Mouse (Mus musculus) large intestine, adult 2 months (tissue): ENCODE measurements around the gene Mllt3. TPM values are rescaled to one million over a fixed set of nuclear protein-coding genes. Genes with fewer than 3 reads are reported as not detected.

Source experiments
- DNase-seq: peaks from one replicate; pipeline ENCODE4 v3.0.0-alpha.2; 2012; ENCODE audit warnings: low read depth, low spot score
- WGBS: fragments of 180-500 bp; shearing (Covaris S2); methylation state at CpG from one replicate; pipeline ENCODE4 v1.1.7; 2018; 5-methylcytosine and 5-hydroxymethylcytosine counted together
- polyA plus RNA-seq: library from polyadenylated mRNA; depleted of rRNA; stranded (reverse); fragments of >200 nt; gene quantifications from 2 replicates; pipeline ENCODE4 v1.2.3, GENCODE M21; 2012

The Mllt3 gene
- polyA plus RNA-seq, 1 experiment = 6.1 TPM

- DNase-seq = no peak
- WGBS = 73% methylated on average over 4 of the region's 4 CpGs
These were observed 130.6 kb downstream of the Mllt3 start for GRCm38 (mm10) chr4:87902584-87902983.

- 8% methylated on average over 1 of the region's 1 CpGs for WGBS
- DNase-seq = no peak
These were observed 132.0 kb downstream of the Mllt3 start for GRCm38 (mm10) chr4:87901166-87901565.

- no peak for DNase-seq
- 38% methylated on average over 3 of the region's 3 CpGs for WGBS
These were observed 139.7 kb downstream of the Mllt3 start for GRCm38 (mm10) chr4:87893498-87893897.

- WGBS = 72% methylated on average over 4 of the region's 4 CpGs
- DNase-seq = no peak
These were observed 140.2 kb downstream of the Mllt3 start for GRCm38 (mm10) chr4:87893012-87893411.

DNA sequence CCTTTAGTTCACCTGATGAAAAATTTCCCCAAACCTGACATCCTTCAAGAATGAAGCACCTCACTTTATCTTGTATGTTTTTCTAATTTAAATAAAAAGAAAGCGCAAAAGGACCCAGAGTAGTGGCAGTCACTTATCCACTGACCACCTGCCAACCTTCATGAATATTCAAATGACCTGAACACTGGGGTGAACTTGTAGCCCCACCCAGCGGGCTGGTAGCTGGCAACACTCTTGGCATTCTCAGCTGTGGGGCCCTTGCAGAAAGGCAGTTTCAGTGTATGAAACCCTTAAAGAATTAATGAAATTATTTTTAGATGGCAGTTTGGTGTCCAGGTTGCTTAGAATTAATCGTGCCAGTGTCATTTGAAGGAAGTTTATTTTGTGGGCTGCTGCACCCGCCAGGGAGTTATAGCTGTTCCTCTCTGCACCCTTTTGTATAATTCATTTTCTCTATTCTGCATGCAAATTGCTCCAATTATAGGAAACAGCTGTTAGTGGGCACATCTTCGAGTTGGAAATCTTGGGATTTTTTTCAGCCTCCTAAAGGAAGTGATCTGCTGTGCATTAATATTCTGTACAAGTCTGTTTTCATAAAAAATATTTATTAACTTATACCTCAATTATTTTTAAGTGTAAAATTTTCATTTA is 149.8 kb downstream of the Mllt3 start:
- no peak for DNase-seq

DNA sequence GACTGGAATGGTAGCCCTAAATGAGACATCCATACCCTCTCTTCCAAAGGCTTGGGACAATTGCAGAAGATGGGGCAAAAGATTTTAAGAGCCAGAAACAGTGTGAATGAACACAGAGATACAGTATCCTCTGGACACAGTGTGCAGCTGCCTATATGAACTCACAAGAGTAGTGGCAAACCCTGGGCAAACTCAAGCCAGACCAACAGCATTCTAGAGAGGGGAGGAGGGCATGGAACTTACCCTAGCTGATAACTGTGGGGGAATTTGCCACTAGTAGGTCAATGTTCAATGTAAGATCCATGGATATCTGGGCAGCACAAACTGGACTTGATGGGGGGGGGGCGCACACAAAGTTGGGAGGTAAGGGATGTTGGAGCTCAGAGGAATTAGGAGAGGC is 151.2 kb downstream of the Mllt3 start:
- WGBS = 88% methylated on average over 1 of the region's 1 CpGs
- no peak for DNase-seq

More for the DNA sequence above, 149.8 kb downstream of the Mllt3 start:
- 56% methylated on average over 5 of the region's 5 CpGs for WGBS

DNA sequence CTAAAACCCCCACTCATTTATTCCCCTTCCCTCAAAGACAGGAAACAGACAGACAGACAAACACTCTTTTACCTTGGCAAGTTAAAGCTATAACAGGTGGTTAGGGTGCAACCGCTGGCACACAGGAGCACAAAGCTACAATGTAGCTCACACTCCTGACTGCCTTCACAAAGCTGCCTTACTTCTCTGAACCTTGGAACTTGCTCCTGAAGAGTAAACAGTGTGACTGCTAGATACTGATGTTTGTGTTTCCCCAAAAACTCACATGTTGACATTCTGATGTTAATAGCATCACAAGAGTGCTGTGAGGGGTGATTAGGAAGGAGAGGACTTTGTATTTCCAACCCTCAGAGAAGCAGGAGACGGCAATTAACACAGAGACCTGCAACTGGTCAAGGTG is 151.6 kb downstream of the Mllt3 start:
- no peak for DNase-seq
- 33% methylated on average over 2 of the region's 2 CpGs for WGBS

DNA sequence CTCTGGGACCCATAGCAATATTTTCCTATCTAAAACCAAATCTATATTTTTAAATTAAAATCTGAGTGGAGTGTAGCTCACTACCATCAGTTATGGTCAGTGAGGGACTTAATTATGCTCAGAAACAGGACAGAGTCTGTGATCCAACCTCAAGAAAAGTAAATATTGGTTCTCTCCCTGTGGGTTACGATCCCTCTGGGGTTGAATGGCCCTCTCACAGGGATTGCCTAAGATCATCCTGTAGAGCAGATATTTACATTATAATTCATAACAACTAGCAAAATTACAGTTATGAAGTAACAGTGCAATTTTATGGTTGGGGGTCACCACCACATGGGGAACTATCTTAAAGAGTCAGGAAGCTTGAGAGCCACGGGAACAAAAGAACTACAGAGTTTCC is 152.9 kb downstream of the Mllt3 start:
- DNase-seq = no peak
- WGBS = 36% methylated on average over 2 of the region's 2 CpGs

DNA sequence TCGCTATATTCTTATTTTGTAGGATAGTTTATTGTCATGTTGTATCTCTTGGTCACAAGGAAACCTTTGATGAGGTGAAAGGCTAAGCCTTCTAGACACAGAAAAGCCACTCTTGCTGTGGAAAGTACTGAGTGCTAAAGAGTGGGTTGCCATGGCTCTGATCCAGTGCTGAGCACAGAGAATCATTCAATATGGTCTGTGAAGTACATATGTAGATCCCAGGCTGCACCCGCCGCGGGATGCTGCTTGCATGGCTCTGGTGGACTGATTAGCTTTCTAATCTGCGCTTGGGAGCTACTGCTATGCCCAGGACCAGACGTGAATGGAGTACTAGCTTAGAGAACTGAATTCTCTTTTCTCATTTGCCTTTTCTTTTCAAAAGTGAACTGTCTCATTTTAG is 154.5 kb downstream of the Mllt3 start:
- 92% methylated on average over 6 of the region's 6 CpGs for WGBS
- no peak for DNase-seq

DNA sequence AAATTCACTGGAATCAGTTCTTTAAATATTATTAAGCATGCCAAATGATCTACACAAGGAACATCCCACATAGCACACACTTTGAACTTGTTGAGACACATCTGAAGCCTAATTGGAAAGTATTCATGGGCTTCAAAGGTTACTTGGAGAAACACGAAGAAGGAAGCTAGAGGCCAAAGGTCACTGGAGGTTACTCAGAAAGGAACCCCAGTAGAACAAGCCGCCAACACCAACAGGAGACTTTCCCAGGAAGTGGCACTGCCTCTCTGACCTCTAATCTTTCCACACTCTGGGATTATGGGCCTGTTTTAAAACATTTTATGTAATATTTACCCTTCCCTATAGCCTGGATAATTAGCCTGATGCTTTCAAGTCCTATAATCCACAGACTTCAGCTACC is 162.6 kb downstream of the Mllt3 start:
- WGBS = 23% methylated on average over 2 of the region's 2 CpGs
- DNase-seq = peak; percentile 50

DNA sequence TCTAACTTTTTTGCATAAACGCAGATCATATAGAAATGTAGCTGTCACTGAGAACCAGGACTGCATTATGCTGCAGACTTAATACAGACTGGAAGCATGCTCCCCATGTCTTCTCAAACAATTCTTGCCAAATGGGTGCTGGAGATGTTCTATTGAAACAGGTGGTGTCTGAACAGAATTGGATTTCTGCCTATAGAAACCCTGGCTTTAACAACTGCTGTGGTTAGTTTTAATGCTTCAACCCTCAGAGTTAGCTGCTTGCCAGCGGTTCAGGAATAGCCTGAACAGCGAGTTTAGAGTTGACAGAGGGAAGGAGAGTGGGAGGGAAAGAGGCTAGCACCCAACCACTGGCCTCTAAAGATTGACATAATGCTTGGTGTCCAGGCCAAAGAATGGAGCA is 166.6 kb downstream of the Mllt3 start:
- DNase-seq = no peak
- WGBS = 32% methylated on average over 3 of the region's 3 CpGs

GRCm38 (mm10) chr4:87865848-87866247 is 167.3 kb downstream of the Mllt3 start:
- 45% methylated on average over 3 of the region's 3 CpGs for WGBS

GRCm38 (mm10) chr4:87865041-87865440 is 168.1 kb downstream of the Mllt3 start:
- 28% methylated on average over 3 of the region's 3 CpGs for WGBS

More at GRCm38 (mm10) chr4:87865848-87866247, 167.3 kb downstream of the Mllt3 start:
- DNase-seq = no peak

DNA sequence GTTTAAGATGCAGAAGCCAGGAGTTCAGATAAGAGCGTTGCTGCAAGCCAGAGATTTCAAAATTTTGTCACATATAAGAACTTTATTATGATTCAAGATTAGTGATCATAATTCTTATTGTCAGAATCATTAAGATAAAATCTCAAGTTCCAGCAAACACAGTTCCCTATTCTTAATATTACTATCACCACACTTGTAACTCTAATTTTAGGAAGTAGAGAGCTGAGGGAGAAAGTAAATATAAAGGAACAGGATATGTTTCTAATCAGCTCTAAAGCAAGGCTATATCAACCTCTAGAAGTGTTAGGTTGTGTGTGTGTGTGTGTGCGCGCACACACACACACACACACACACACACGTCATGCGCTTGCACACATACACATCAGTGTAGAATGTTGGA is 170.0 kb downstream of the Mllt3 start:
- WGBS = 95% methylated on average over 5 of the region's 5 CpGs
- no peak for DNase-seq

More at GRCm38 (mm10) chr4:87865041-87865440, 168.1 kb downstream of the Mllt3 start:
- DNase-seq = no peak

- WGBS = 35% methylated on average over 5 of the region's 5 CpGs
- no peak for DNase-seq
These were observed 172.4 kb downstream of the Mllt3 start for GRCm38 (mm10) chr4:87860723-87861122.

GRCm38 (mm10) chr4:87859148-87859547 is 174.0 kb downstream of the Mllt3 start:
- DNase-seq = no peak
- WGBS = 82% methylated on average over 4 of the region's 4 CpGs

GRCm38 (mm10) chr4:87857982-87858381 is 175.2 kb downstream of the Mllt3 start:
- WGBS = 98% methylated on average over 1 of the region's 1 CpGs
- no peak for DNase-seq

DNA sequence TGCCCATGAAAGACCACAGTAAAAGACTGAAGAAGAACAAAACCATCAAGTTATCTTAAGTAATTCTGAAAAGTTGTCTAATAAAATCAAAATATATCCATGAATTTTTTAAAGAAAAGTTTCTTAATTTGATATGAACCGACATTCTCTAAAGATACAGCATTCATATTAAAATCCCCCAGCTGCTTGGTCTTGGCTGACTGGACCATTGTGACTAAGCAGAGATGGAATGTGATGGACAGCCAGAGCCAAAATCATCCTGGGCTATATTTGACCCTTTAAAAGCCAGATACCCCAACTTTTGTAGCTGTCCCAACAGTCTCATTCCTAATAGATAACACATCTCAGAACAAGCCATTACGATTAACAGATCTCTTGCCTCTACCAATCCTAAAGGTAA is 180.7 kb downstream of the Mllt3 start:
- no peak for DNase-seq
- 80% methylated on average over 2 of the region's 2 CpGs for WGBS

DNA sequence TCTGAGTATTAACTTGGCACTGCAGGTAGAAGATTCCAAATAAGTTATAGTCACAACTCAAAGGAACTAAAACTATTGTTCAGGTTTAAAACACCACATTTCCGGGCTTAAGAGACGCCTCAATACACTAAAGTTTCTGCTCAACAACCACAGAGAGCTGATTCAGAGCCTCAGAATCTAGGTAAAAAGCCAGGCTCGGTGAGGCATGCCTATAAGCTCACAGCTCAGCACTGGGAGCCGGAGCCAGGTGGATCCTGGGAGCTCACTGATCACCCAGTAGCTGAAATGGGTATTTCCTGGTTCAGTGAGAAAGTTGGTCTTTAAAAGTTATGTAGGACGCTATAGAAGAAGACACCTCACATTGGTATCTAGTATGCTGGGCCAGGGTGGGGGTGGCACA is 183.1 kb downstream of the Mllt3 start:
- DNase-seq = no peak
- 91% methylated on average over 5 of the region's 5 CpGs for WGBS

GRCm38 (mm10) chr4:87844668-87845210 is 188.4 kb downstream of the Mllt3 start:
- DNase-seq = no peak
- 88% methylated on average over 6 of the region's 6 CpGs for WGBS

GRCm38 (mm10) chr4:87840210-87840910 is 192.8 kb downstream of the Mllt3 start:
- WGBS = 82% methylated on average over 10 of the region's 10 CpGs

More at GRCm38 (mm10) chr4:87840210-87840910, 192.8 kb downstream of the Mllt3 start:
- DNase-seq = no peak
